Mouse (Mus musculus): Measurements from ENCODE around the gene Mmel1. TPM values are rescaled to one million over a fixed set of nuclear protein-coding genes. Genes with fewer than 3 reads are reported as not detected.

The Mmel1 gene
- polyA plus RNA-seq, 1 experiment from 2014 or later = 0.31 TPM

DNA sequence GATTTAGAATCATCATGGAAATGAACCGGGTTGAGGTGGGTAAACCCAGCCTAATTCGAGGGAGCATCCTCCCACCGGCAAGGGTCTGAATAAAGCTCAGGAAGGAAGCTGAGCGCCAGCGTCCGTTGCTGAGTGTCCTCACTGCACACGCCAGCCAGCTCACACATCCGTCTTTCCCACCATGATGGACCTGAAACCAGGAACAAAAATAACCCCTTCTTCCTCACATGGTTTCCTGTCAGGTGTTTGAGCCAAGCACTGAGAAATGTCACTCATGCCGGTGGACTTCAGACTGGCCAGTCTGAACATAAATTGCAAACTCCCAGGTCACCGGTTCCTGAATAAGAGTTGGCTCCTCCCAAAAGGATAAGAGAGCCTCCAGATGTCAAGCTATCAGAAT lies 45.9 kb downstream of the Mmel1 start:
- H3K27me3 ChIP-seq (ENCODE audit: insufficient read depth, poor library complexity, severe bottlenecking) = no peaks in the 10 kb centered on the region
- H3K4me3 ChIP-seq = no peak overlapping the region
- no peak for DNase-seq (ENCODE audit: low spot score)
- no peaks in the 10 kb centered on the region for H3K9me3 ChIP-seq
- peaks cover 22% of the 10 kb centered on the region for H3K4me1 ChIP-seq (replicated peaks)
- no peak overlapping the region for H3K27ac ChIP-seq
- no peaks in the 10 kb centered on the region for H3K36me3 ChIP-seq
- WGBS = 89% methylated on average over 10 of the region's 10 CpGs

DNA sequence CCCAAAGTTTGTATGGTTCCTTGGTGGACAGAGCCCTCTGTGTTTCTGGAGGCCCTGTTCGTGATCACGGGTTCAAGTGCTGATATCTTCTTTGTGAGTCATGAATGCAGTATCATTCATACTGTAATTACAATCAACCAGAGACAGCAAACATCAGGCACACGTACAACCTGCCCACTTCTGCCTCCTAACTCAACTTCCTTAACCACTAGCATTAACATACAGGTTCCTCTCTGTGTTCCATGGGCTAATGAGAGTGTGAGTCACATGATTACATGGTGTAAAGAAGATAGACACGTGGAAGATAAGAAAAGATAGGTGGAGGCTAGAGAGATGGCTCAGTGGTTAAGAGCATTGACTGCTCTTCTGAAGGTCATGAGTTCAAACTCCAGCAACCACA lies 47.3 kb downstream of the Mmel1 start:
- 91% methylated on average over 4 of the region's 4 CpGs for WGBS
- Histone ChIP-seq H3K9me3 (no peaks in the 10 kb centered on the region), H3K4me1 (replicated peaks) (peaks cover 8% of the 10 kb centered on the region), H3K4me3 (no peak overlapping the region), H3K27ac (no peak overlapping the region), H3K36me3 (no peaks in the 10 kb centered on the region), H3K27me3 (ENCODE audit: insufficient read depth, poor library complexity, severe bottlenecking) (no peaks in the 10 kb centered on the region)
- no peak for DNase-seq (ENCODE audit: low spot score)

DNA sequence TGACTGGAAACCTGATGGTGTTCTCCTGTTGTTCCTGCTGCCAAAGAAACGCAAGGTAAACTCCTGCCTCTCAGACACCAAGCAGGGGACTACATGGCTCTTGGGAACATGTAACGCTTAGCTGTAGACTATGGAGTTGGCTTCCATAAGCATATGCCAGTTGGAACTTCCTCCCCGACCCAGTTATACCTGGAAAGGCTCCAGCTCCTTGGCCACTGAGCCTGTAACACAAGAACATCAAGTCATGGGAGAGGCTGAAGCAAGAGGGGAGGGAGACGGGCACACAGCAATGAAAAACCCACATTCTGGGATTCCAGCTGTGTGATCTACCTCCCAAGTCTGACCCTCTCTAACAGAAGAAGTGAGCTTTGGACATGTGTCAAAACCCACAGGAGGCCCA lies 52.9 kb downstream of the Mmel1 start:
- Histone ChIP-seq H3K27me3 (ENCODE audit: insufficient read depth, poor library complexity, severe bottlenecking) (0 out of 2 replicates have a peak, but pooled peaks cover 2% of the 10 kb centered on the region), H3K36me3 (no peaks in the 10 kb centered on the region), H3K4me1 (replicated peaks) (peaks cover 17% of the 10 kb centered on the region), H3K9me3 (no peaks in the 10 kb centered on the region), H3K27ac (0 out of 2 replicates have a peak overlapping the region, but pooled peaks have one; percentile 14), H3K4me3 (no peak overlapping the region)
- no peak for DNase-seq (ENCODE audit: low spot score)
- WGBS = 86% methylated on average over 4 of the region's 4 CpGs

DNA sequence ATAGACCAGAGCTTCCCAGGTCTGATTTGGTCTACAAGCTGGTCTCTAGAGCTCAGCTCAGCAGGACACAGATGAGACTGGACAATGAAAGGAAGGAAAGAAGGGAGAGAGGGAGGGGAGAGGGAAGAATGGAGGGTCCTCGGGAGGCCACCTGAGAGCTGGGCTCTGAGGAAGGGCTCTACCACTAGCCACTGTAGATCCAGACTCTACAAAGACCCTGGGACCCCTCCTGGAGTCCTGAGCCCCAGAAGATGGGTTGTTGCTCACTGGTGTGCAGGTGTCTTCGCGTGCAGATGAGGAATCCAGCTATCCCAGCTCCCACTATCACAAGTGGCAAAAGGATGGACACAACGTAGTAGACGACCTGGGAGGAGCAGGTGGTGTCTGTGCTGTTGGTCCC lies 53.5 kb downstream of the Mmel1 start:
- no peak for DNase-seq (ENCODE audit: low spot score)
- Histone ChIP-seq H3K27ac (no peak overlapping the region), H3K4me3 (no peak overlapping the region), H3K36me3 (no peaks in the 10 kb centered on the region), H3K27me3 (ENCODE audit: insufficient read depth, poor library complexity, severe bottlenecking) (0 out of 2 replicates have a peak, but pooled peaks cover 2% of the 10 kb centered on the region), H3K9me3 (no peaks in the 10 kb centered on the region), H3K4me1 (replicated peaks) (peaks cover 24% of the 10 kb centered on the region)
- 83% methylated on average over 5 of the region's 5 CpGs for WGBS

DNA sequence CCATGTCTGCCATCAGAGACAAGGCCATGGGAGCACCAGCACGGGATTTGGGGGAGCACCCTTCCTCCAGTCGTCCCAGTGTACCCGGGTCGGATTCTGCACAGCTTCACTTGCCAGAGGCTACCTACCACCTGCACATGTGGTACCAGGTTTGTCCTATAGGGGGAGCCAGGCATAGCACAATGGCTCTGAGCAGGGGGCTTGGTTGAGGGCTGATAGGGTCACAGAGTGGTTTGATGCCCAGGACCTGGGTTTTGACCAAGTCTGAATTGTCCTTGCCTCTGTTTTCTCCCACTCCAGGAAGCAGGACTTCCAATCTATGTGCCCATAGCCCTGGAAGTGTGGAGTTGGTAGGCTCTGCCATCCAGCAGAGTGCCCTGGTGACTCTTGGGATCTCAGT lies 56.0 kb downstream of the Mmel1 start:
- H3K4me3 ChIP-seq = no peak overlapping the region
- no peak for DNase-seq (ENCODE audit: low spot score)
- H3K36me3 ChIP-seq = no peaks in the 10 kb centered on the region
- H3K27ac ChIP-seq = no peak overlapping the region
- 0 out of 2 replicates have a peak, but pooled peaks cover 2% of the 10 kb centered on the region for H3K27me3 ChIP-seq (ENCODE audit: insufficient read depth, poor library complexity, severe bottlenecking)
- H3K4me1 ChIP-seq (replicated peaks) = peaks cover 36% of the 10 kb centered on the region
- no peaks in the 10 kb centered on the region for H3K9me3 ChIP-seq
- WGBS = 57% methylated on average over 4 of the region's 4 CpGs

DNA sequence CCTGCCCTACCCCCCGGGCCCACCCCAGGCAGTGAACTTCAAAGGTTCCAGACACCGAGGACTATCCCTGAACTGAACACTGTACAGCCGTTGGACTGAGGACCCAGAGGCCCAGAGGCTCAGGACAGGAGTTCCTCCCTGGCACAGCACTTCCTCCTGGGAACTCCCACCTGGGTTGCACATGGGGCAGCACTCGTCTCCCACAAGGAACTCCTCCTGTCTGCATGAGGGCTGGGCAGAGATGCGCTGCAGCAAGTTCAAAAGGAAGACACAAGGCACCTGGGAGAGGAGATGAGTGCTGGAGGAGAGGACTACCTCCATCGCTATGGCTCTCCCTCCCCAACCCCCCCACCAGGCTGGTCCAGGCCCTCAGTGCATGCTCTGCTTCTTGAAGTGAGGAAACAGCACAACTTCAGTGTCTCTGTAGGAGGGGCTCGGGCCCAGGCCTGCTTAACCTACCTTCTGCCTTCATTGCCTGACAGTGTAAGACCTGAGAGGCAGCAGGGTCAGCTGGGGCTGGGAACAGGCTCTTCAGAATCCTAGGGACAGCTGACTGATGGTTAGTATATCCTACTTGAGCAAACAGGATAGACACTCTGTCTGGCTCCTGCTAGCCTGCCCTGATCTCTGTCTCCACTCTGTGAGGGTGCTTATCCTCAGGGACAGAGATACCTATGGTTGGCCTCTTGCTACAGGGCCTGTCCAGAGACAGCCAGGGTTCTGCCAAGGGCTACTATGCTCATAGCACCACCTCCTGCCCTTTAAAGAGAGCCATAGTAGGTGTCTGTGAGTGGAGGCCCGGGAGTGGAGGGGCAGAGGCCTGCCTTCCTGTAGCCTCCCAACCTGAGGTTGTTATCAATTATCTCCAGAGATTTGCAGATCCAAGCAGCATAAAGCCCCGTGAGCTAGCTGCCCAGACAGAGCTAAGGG lies 57.8 kb downstream of the Mmel1 start:
- H3K27ac ChIP-seq = peak overlapping the region; percentile 80
- H3K36me3 ChIP-seq = no peaks in the 10 kb centered on the region
- peak overlapping the region; percentile 23; the same call in 1 of the 2 replicates for H3K4me3 ChIP-seq
- H3K4me1 ChIP-seq (replicated peaks) = peaks cover 36% of the 10 kb centered on the region
- H3K27me3 ChIP-seq (ENCODE audit: insufficient read depth, poor library complexity, severe bottlenecking) = 0 out of 2 replicates have a peak, but pooled peaks cover 2% of the 10 kb centered on the region
- WGBS = 74% methylated on average over 9 of the region's 9 CpGs
- H3K9me3 ChIP-seq = no peaks in the 10 kb centered on the region
- no peak for DNase-seq (ENCODE audit: low spot score)

DNA sequence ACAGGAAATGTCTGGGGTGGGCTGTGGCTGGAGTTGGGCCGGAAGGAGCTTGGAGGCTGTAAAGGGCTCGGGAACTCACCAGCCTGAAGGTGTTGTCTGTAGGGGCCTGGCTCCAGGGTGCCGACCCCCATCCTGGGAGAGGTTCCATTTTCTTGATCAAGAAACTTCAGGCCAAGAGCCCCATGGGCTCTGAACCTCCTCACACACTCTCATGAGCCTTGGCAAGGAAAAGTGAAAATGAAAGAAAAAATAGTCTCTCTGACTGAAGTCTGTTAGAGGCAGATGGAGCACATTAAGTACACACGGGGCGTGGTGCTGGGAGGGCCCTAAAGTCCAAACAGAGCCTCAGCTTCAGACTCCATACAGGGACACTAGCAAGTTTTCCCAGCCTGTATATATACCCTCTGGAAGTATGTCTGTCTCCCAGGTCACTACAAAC lies 58.5 kb downstream of the Mmel1 start:
- Histone ChIP-seq H3K27ac (peak overlapping the region; percentile 80), H3K27me3 (ENCODE audit: insufficient read depth, poor library complexity, severe bottlenecking) (no peaks in the 10 kb centered on the region), H3K4me3 (peak overlapping the region; percentile 23; the same call in 1 of the 2 replicates), H3K4me1 (replicated peaks) (peaks cover 36% of the 10 kb centered on the region), H3K9me3 (no peaks in the 10 kb centered on the region), H3K36me3 (no peaks in the 10 kb centered on the region)
- no peak for DNase-seq (ENCODE audit: low spot score)
- 65% methylated on average over 5 of the region's 5 CpGs for WGBS

DNA sequence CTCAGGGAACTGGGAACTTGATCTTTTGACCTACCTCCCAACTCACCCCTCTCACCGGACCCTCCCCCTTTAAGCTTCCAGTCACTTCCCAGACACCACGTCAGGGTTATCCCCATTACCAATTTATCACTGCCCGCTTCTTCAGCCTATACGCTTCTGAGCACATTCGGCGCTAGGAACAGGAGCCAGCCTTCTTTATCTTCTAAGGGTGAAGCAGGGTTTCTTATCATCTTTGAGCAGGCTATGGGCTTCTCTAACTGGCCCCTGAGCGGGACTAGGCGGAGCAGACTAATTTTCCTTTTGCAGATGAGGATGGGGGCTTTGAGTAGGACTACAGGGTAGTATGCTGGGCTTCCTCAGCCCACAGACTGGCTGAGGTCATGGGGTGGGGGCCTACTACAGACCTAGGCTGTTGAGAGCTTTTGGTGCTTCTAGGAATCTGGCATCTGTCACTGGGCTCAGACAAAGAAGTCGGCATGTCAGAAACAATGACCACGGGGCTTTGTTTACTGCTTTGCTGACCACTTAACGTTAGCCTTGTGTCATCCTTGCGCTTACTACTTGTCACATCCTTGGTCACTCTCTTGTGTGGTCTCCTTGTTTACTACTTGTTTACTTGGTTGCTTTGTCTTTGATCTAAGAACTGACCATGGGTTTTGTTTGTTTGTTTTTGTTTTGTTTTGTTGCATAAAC lies 59.2 kb downstream of the Mmel1 start, which contains the start of gene Tnfrsf14:
Gene Tnfrsf14, minus strand, starts transcription at position 169 of the 693 bp plus-strand sequence.
- H3K27ac ChIP-seq = peak within 1 kb of the TSS; percentile 80
- H3K9me3 ChIP-seq = no peaks in the 10 kb centered on the region
- no peaks in the 10 kb centered on the region for H3K27me3 ChIP-seq (ENCODE audit: insufficient read depth, poor library complexity, severe bottlenecking)
- peaks cover 41% of the 10 kb centered on the region for H3K4me1 ChIP-seq (replicated peaks)
- no peaks in the 10 kb centered on the region for H3K36me3 ChIP-seq
- DNase-seq (ENCODE audit: low spot score) = no peak
- 47% methylated on average over 12 of the region's 12 CpGs for WGBS
- H3K4me3 ChIP-seq = peak within 1 kb of the TSS; percentile 23; the same call in 1 of the 2 replicates

DNA sequence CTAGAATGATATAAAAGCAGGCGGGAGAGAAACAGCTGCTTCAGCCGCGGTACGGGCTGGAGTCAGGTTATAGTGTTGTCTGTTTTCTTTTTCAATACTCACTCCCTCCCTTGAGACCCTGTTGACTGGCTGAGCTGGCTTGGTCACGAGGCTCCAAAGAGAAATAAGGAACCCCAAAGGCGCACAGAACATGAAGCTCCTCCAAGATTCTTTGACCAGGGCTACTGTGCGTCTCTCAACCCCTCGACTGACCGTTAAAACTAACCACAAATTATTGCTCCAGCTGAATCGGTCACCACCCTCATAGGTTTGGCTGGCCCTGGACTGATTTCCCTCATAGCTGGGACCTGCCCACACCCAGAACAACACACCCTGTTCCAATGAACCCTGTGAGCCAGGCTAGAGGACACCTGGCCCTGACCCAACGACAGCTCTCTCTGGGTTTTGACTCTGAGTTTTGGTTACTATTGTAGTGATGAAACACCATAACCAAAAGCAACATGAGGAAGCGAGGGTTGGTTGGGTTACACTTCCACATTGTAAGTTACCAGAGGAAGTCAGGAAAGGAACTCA lies 59.8 kb downstream of the Mmel1 start:
- DNase-seq (ENCODE audit: low spot score) = no peak
- Histone ChIP-seq H3K36me3 (no peaks in the 10 kb centered on the region), H3K9me3 (no peaks in the 10 kb centered on the region), H3K27me3 (ENCODE audit: insufficient read depth, poor library complexity, severe bottlenecking) (no peaks in the 10 kb centered on the region; the same call in 1 of the 2 replicates), H3K4me3 (no peak overlapping the region), H3K4me1 (replicated peaks) (peaks cover 47% of the 10 kb centered on the region), H3K27ac (peak overlapping the region; percentile 80)
- 76% methylated on average over 12 of the region's 12 CpGs for WGBS

DNA sequence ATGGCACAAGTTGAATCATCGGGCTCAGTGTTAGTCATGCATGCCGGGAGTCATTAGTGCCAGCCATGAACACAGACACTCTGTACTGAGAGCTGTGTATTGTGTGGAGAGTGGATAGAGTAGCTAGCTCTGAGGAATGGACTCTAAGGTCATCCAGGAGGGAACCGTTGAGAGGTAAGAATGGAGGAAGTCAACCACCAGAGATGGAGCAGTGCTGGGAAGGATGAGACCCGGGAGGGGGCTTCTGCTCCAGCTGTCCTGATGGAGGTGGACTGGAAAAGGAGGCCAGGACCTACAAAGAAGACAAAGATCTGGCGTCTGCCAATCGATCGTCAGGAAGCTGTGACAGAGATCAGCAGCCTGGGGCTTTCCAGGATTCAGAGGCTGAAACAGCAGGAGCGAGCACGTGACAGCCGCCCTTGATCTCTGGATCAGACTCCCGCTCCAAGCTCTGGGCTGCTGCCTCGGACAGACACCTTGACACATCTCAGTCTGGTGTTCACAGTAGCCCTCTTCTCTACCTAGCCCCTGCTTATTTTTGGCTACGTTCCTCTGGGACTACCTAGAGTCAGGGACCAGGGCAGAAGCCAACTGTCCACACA lies 64.0 kb downstream of the Mmel1 start:
- Histone ChIP-seq H3K9me3 (no peaks in the 10 kb centered on the region), H3K36me3 (no peaks in the 10 kb centered on the region), H3K27me3 (ENCODE audit: insufficient read depth, poor library complexity, severe bottlenecking) (no peaks in the 10 kb centered on the region; the same call in 1 of the 2 replicates), H3K4me3 (no peak overlapping the region), H3K27ac (no peak overlapping the region), H3K4me1 (replicated peaks) (peaks cover 26% of the 10 kb centered on the region)
- DNase-seq (ENCODE audit: low spot score) = no peak
- WGBS = 60% methylated on average over 13 of the region's 13 CpGs

DNA sequence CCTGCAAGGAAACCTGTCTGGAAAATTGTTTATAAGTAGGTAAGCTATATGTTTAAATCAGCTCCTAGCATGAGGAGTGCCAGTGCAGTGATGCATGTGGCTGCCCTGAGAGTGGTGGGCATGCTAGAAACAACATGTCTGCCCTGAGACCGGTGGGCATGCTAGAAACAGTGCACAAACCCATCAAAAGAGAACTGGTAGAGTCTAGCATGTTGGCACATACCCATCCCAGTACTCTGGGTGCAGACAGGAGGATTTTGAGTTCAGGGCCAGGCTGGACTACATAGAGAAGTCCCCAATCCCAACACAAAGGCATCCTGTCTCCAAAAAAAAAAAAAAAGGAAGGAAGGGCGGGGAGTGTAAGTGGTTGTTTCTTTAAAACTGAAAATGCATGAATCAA lies 65.4 kb downstream of the Mmel1 start:
- no peak overlapping the region for H3K27ac ChIP-seq
- peaks cover 19% of the 10 kb centered on the region; the same call in 1 of the 2 replicates for H3K4me1 ChIP-seq (replicated peaks)
- no peaks in the 10 kb centered on the region; the same call in 1 of the 2 replicates for H3K27me3 ChIP-seq (ENCODE audit: insufficient read depth, poor library complexity, severe bottlenecking)

DNA sequence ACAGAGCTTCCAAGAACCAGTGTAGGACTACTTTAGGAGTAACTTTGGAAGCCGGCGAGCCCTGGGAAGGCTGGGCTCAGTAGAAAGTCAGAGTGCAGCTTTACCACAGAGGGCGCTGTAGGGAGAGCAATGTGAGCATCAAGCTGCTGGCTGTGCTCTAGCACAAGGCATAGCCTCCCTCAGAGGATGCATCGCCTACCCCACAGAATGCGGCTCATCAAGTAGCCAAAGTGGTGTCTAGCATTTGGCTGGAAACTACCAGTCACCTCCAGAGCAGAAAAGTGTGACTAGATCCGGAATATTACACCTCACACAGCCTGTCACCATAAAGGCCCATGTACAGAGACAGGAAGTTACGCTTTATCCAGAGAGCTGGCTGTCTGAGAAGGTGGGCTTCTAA lies 66.4 kb downstream of the Mmel1 start:
- Histone ChIP-seq H3K4me3 (no peak overlapping the region), H3K27ac (no peak overlapping the region), H3K9me3 (no peaks in the 10 kb centered on the region), H3K36me3 (no peaks in the 10 kb centered on the region), H3K27me3 (ENCODE audit: insufficient read depth, poor library complexity, severe bottlenecking) (no peaks in the 10 kb centered on the region; the same call in 1 of the 2 replicates), H3K4me1 (replicated peaks) (peaks cover 19% of the 10 kb centered on the region; the same call in 1 of the 2 replicates)
- WGBS = 72% methylated on average over 7 of the region's 7 CpGs
- DNase-seq (ENCODE audit: low spot score) = no peak

More for the DNA sequence above, 65.4 kb downstream of the Mmel1 start:
- H3K9me3 ChIP-seq = no peaks in the 10 kb centered on the region
- no peaks in the 10 kb centered on the region for H3K36me3 ChIP-seq
- 90% methylated on average over 2 of the region's 2 CpGs for WGBS
- H3K4me3 ChIP-seq = no peak overlapping the region
- DNase-seq (ENCODE audit: low spot score) = no peak

All from hindbrain, embryonic 10.5 days (tissue).